Mouse (Mus musculus) kidney, adult 2 months (tissue): ENCODE results near the gene Tymp. TPM values are rescaled to one million over a fixed set of nuclear protein-coding genes. Genes with fewer than 3 reads are reported as not detected.

ENCODE experiments used
- DNase-seq: peaks from one replicate; pipeline ENCODE4 v3.0.0; 2021
- H3K27ac ChIP-seq: fragments of 200-500 bp; 2 replicates; pipeline ENCODE4 v1.5.1; 2012; ENCODE audit warnings: low read depth, low read length, control low read depth, inconsistent platforms; ENCODE audit not compliant: insufficient read depth
- H3K27me3 ChIP-seq: fragments of 200-500 bp; replicated peaks from 2 replicates; pipeline ENCODE4 v1.6.1; 2012; ENCODE audit warnings: mild to moderate bottlenecking, moderate library complexity, low read length, inconsistent platforms; ENCODE audit not compliant: control insufficient read depth, insufficient read depth
- H3K36me3 ChIP-seq: fragments of 200-500 bp; 2 replicates; pipeline ENCODE4 v1.6.1; 2012; ENCODE audit warnings: mild to moderate bottlenecking, moderate library complexity, low read length, inconsistent platforms; ENCODE audit not compliant: control insufficient read depth, insufficient read depth
- H3K4me1 ChIP-seq: fragments of 200-500 bp; 2 replicates; pipeline ENCODE4 v1.6.1; 2011; ENCODE audit warnings: low read length; ENCODE audit not compliant: control insufficient read depth, insufficient read depth
- H3K4me3 ChIP-seq: fragments of 200-500 bp; 2 replicates; pipeline ENCODE4 v1.5.1; 2011; ENCODE audit warnings: mild to moderate bottlenecking, low read depth, low read length, control low read depth; ENCODE audit not compliant: insufficient read depth
- CTCF ChIP-seq: fragments of 200-500 bp; conservative IDR thresholded peaks from 2 replicates; pipeline ENCODE4 v1.5.1; 2011; ENCODE audit warnings: low read depth, mild to moderate bottlenecking, control low read depth, low read length, moderate library complexity, mixed read lengths; ENCODE audit not compliant: insufficient read depth, insufficient read length
- POLR2A ChIP-seq: fragments of 200-500 bp; IDR thresholded peaks from one replicate; pipeline ENCODE4 v1.6.1; 2011; ENCODE audit warnings: low read depth, low read length, control low read depth
- WGBS: fragments of 180-500 bp; shearing (Covaris S2); methylation state at CpG from one replicate; pipeline ENCODE4 v1.1.7; 2018; 5-methylcytosine and 5-hydroxymethylcytosine counted together
- polyA plus RNA-seq: library from polyadenylated mRNA; depleted of rRNA; stranded (reverse); fragments of >200 nt; gene quantifications from 2 replicates; pipeline ENCODE4 v1.2.3, GENCODE M21; 2012

Tymp gene
- polyA plus RNA-seq, 1 experiment, result 1.8 TPM

- TF ChIP-seq POLR2A, result no peak
- TF ChIP-seq CTCF, result no peak
Measured at GRCm38 (mm10) chr15:89404831-89405623, 28.2 kb upstream of the Tymp start.

DNA sequence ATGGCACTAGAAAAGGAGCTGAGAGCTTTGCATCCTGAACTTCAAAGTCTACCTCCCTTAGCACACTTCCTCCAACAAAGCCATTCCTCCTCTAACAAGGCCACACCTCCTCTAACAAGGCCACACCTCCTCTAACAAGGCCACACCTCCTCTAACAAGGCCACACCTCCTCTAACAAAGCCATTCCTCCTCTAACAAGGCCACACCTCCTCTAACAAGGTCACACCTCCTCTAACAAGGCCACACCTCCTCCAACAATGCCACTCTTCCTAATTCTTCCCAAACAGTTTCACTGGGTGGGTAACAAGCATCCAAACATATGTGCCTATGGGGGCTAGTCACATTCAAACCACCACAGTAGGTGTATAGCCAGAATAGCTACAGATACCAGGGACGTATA lies 25.6 kb upstream of the Tymp start:
- TF ChIP-seq POLR2A (no peak), CTCF (no peak)
- WGBS, result 96% methylated on average over 1 of the region's 1 CpGs

More at GRCm38 (mm10) chr15:89404831-89405623, 28.2 kb upstream of the Tymp start:
- H3K27ac ChIP-seq, result no peak overlapping the region
- no peaks in the 10 kb centered on the region for H3K4me1 ChIP-seq
- H3K36me3 ChIP-seq, result no peaks in the 10 kb centered on the region
- no peak overlapping the region for H3K4me3 ChIP-seq
- no peaks in the 10 kb centered on the region; the same call in 1 of the 2 replicates for H3K27me3 ChIP-seq
- 77% methylated on average over 10 of the region's 10 CpGs for WGBS
- no peak for DNase-seq

DNA sequence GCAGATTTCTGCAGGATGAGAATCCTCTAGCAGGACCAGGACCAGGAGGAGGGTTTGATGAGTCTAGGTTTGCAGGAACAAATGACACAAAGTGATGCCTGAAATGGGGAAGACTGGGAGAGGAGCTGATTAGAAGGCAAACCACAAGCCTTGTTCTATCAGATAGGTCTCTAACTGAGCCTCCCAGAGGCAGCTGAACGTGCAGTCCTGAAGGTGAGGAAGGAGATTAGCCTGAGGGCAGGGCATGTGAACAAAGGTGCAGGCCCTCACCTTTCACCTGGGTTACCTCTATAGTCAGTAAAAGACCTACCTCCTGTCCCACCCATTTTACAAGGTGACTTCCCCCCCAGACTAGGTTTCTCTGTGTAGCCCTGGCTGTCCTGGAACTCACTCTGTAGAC lies 22.9 kb upstream of the Tymp start:
- H3K27ac ChIP-seq, result no peak overlapping the region
- H3K27me3 ChIP-seq, result no peaks in the 10 kb centered on the region
- WGBS, result 69% methylated on average over 1 of the region's 1 CpGs
- TF ChIP-seq CTCF, result no peak
- H3K36me3 ChIP-seq, result no peaks in the 10 kb centered on the region
- no peaks in the 10 kb centered on the region for H3K4me1 ChIP-seq
- H3K4me3 ChIP-seq, result no peak overlapping the region
- no peak for DNase-seq

More for the DNA sequence above, 25.6 kb upstream of the Tymp start:
- H3K4me3 ChIP-seq, result no peak overlapping the region
- H3K27me3 ChIP-seq, result no peaks in the 10 kb centered on the region; the same call in 1 of the 2 replicates
- DNase-seq, result no peak
- H3K36me3 ChIP-seq, result no peaks in the 10 kb centered on the region
- H3K4me1 ChIP-seq, result no peaks in the 10 kb centered on the region
- H3K27ac ChIP-seq, result no peak overlapping the region

DNA sequence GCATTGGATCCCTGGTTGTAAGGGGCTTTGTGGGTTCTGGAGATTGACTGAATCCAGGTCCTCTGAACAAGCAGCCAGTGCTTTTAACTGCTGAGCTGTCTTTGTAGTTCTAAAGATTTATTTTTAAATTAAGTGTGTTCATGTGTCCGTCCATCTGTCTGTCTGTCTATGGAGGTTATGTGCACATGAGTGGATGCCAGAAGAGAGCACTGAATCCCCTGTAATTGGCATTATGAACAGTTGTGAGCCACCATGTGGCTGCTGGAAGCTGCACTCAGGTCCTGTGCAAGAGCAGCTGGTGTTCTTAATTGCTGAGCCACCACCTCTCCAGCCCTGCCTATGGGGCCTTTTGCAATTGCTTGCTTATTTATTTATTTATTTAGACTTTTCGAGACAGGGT lies 21.3 kb upstream of the Tymp start:
- no peak overlapping the region for H3K27ac ChIP-seq
- H3K36me3 ChIP-seq, result no peaks in the 10 kb centered on the region
- 84% methylated on average over 2 of the region's 2 CpGs for WGBS
- no peak overlapping the region for H3K4me3 ChIP-seq
- no peak for DNase-seq
- H3K27me3 ChIP-seq, result no peaks in the 10 kb centered on the region
- H3K4me1 ChIP-seq, result no peaks in the 10 kb centered on the region
- TF ChIP-seq CTCF (no peak), POLR2A (no peak)

DNA sequence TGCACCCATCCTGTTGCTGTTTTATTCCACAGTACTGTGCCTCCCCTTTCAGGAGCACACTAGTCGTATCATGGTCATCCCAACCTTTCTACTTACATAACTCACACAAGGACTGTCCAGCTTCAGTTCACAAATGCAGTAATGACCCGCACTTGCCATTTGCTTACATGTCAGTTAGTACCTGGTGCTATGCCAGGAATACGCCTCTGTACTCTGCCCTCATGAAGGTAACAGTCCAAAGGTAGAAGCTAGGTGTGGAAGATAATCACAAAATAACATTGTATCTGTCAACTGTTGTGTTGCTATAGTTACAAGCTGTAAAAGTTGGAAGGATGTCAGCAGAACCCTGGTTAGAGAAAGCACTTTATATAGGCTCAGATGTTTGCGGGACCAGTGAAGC lies 20.0 kb upstream of the Tymp start:
- no peaks in the 10 kb centered on the region for H3K36me3 ChIP-seq
- H3K27me3 ChIP-seq, result no peaks in the 10 kb centered on the region
- no peak for TF ChIP-seq CTCF
- no peak for TF ChIP-seq POLR2A
- no peaks in the 10 kb centered on the region for H3K4me1 ChIP-seq
- peak; percentile 78 for DNase-seq
- H3K27ac ChIP-seq, result no peak overlapping the region
- no peak overlapping the region for H3K4me3 ChIP-seq
- 60% methylated on average over 4 of the region's 4 CpGs for WGBS

GRCm38 (mm10) chr15:89390081-89390480 lies 13.2 kb upstream of the Tymp start:
- no peak overlapping the region for H3K4me3 ChIP-seq
- H3K27me3 ChIP-seq, result no peaks in the 10 kb centered on the region
- 94% methylated on average over 10 of the region's 10 CpGs for WGBS
- H3K27ac ChIP-seq, result no peak overlapping the region
- no peaks in the 10 kb centered on the region for H3K36me3 ChIP-seq
- H3K4me1 ChIP-seq, result no peaks in the 10 kb centered on the region
- no peak for DNase-seq
- TF ChIP-seq CTCF, result no peak
- TF ChIP-seq POLR2A, result no peak

- 44% methylated on average over 12 of the region's 12 CpGs for WGBS
- no peak for DNase-seq
- TF ChIP-seq CTCF, result no peak
- TF ChIP-seq POLR2A, result no peak
- no peak overlapping the region for H3K4me3 ChIP-seq
- H3K4me1 ChIP-seq, result no peaks in the 10 kb centered on the region
- no peaks in the 10 kb centered on the region for H3K27me3 ChIP-seq
- no peaks in the 10 kb centered on the region for H3K36me3 ChIP-seq
- no peak overlapping the region for H3K27ac ChIP-seq
Measured at GRCm38 (mm10) chr15:89387127-89387526, 10.3 kb upstream of the Tymp start.
